Mouse (Mus musculus): ENCODE results near the gene Ndufs5. TPM values are rescaled to one million over a fixed set of nuclear protein-coding genes. Genes with fewer than 3 reads are reported as not detected.

Ndufs5 gene
- 504 and 512 TPM in 2 replicates for polyA plus RNA-seq (2015; fragmentation: Nextera tagmentation; extraction: Ambion mirVana)

GRCm38 (mm10) chr4:123717574-123718433, at the start of gene Ndufs5:
TSS of gene Ndufs5 (minus strand) at chr4:123718202.

GRCm38 (mm10) chr4:123750152-123750651, 32.2 kb upstream of the Ndufs5 start, which contains the start of gene Akirin1:
TSS of gene Akirin1 (minus strand) at chr4:123750345.

GRCm38 (mm10) chr4:123684260-123684659, 33.7 kb downstream of the Ndufs5 start, which contains the start of gene Macf1:
TSS of gene Macf1 (minus strand) at chr4:123684360.

Other genes with a start within 250 kb of the Ndufs5 start
- 22.3 and 23.9 TPM in 2 replicates for gene Macf1, start 33.8 kb downstream of the Ndufs5 start, polyA plus RNA-seq (2015; fragmentation: Nextera tagmentation; extraction: Ambion mirVana)
- gene Akirin1, start 32.1 kb upstream of the Ndufs5 start, polyA plus RNA-seq (2015; fragmentation: Nextera tagmentation; extraction: Ambion mirVana) = 47.0 and 69.0 TPM in 2 replicates
- 0.99 and 2.3 TPM in 2 replicates for gene Rhbdl2, start 69.7 kb upstream of the Ndufs5 start, polyA plus RNA-seq (2015; fragmentation: Nextera tagmentation; extraction: Ambion mirVana)
- 0.14 TPM in 2 replicates for gene 4933427I04Rik, start 141.5 kb upstream of the Ndufs5 start, polyA plus RNA-seq (2015; fragmentation: Nextera tagmentation; extraction: Ambion mirVana)
- gene Mycbp, start 186.6 kb upstream of the Ndufs5 start, polyA plus RNA-seq (2015; fragmentation: Nextera tagmentation; extraction: Ambion mirVana) = 144 and 161 TPM in 2 replicates
- gene Rragc, start 199.2 kb upstream of the Ndufs5 start, polyA plus RNA-seq (2015; fragmentation: Nextera tagmentation; extraction: Ambion mirVana) = 40.2 and 53.9 TPM in 2 replicates
- not detected in 2 replicates for gene 4930535I16Rik, start 199.8 kb upstream of the Ndufs5 start, polyA plus RNA-seq (2015; fragmentation: Nextera tagmentation; extraction: Ambion mirVana)